Mouse (Mus musculus) C2C12 (cell line): Measurements from ENCODE around the gene Ccdc183.

ENCODE experiments used
- CEBPB ChIP-seq: IDR thresholded peaks from one replicate; pipeline ENCODE4 v1.6.1; 2011; ENCODE audit warnings: low read depth, mild to moderate bottlenecking, control low read depth, moderate library complexity
- CTCF ChIP-seq: IDR thresholded peaks from one replicate; pipeline ENCODE4 v1.5.1; 2011; ENCODE audit not compliant: control insufficient read depth, insufficient read depth, insufficient read length
- MAX ChIP-seq: IDR thresholded peaks from one replicate; pipeline ENCODE4 v1.6.1; 2011; ENCODE audit warnings: mild to moderate bottlenecking, control low read depth
- MYOG ChIP-seq: IDR thresholded peaks from one replicate; pipeline ENCODE4 v1.6.1; 2011; ENCODE audit not compliant: control insufficient read depth, insufficient read length; ENCODE audit errors: extremely low read depth
- USF1 ChIP-seq: IDR thresholded peaks from one replicate; pipeline ENCODE4 v1.6.1; 2011; ENCODE audit warnings: low read depth, mild to moderate bottlenecking, control low read depth, moderate library complexity

- TF ChIP-seq CTCF (no peak), USF1 (no peak), CEBPB (no peak), MAX (no peak), MYOG (no peak)
These were observed 40.2 kb upstream of the Ccdc183 start, which contains the start of gene Lcn5 for GRCm38 (mm10) chr2:25657652-25658051.
